ENCODE assay signal across 1 mouse cellular context in the genomic region with DNA sequence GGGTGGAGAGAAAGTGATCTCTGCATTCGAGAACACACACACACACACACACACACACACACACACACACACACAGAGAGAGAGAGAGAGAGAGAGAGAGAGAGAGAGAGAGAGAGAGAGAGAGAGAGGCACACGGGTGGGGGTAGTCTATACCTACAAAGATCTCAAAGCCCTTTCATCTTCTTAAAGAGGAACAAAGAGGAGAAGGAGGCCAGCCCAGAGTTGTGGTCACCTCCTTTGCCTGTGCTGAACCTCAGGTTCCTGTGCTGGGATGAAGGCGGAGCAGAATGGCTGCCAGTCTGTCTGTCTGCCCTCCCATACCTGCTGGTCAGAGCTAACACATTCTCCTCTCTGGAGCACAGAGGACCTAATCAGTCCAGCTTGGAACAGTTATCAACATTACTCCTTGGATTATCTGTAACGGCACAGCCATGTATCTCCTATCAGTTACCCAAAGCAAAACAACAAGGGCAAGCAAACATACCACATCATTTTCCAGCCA.
A peak's percentile ranks its signal among the peaks of the same experiment; 100 is the strongest.
TF ChIP-seq lines count a peak whose summit lies in the region.

No protein-coding gene starts in this region.

TF ChIP-seq in MEL, 35 proteins besides CTCF, POLR2A, EP300 and RAD21 (continued from another document):
- TF ChIP-seq MAZ (IDR thresholded peaks at IDR 0.05; ENCODE audit: low read depth, low read length) (no peak), SIN3A (IDR thresholded peaks at IDR 0.05; ENCODE audit: low read length) (no peak), ZMIZ1 (IDR thresholded peaks at IDR 0.05; ENCODE audit: low read depth, low read length) (no peak), ETS1 (IDR thresholded peaks at IDR 0.05; ENCODE audit: low read depth, low read length) (no peak), USF1 (IDR thresholded peaks at IDR 0.05; ENCODE audit: low read depth, low read length) (0 out of 2 replicates have a peak, but pooled peaks have one; percentile 8), HCFC1 (IDR thresholded peaks at IDR 0.05; ENCODE audit: low read depth, low read length) (peak; percentile 13; the same call in 1 of the 2 replicates), GATA1 (IDR thresholded peaks at IDR 0.05; ENCODE audit: low read depth, low read length) (peak; percentile 85), POLR2AphosphoS5 (IDR thresholded peaks at IDR 0.05; ENCODE audit: borderline replicate concordance, low read depth, low read length) (no peak), MEF2A (IDR thresholded peaks at IDR 0.05; ENCODE audit: extremely low read depth, insufficient replicate concordance, low read depth, low read length, poor library complexity, severe bottlenecking) (no peak), BHLHE40 (IDR thresholded peaks at IDR 0.05; ENCODE audit: borderline replicate concordance, low read depth, low read length) (no peak), SMC3 (IDR thresholded peaks at IDR 0.05; ENCODE audit: low read depth, low read length) (no peak), POLR2AphosphoS2 (IDR thresholded peaks at IDR 0.05; ENCODE audit: low read length) (no peak), MYB (IDR thresholded peaks at IDR 0.05; ENCODE audit: low read depth, low read length) (peak; percentile 42; the same call in 1 of the 2 replicates), TAL1 (IDR thresholded peaks at IDR 0.05; ENCODE audit: low read length) (no peak), MAFK (IDR thresholded peaks at IDR 0.05; ENCODE audit: borderline replicate concordance, low read depth, low read length) (no peak), NELFE (IDR thresholded peaks at IDR 0.05; ENCODE audit: low read depth, low read length) (no peak), TBP (IDR thresholded peaks at IDR 0.05; ENCODE audit: low read depth, low read length) (no peak), RCOR1 (IDR thresholded peaks at IDR 0.05; ENCODE audit: low read depth, low read length) (no peak), CHD1 (IDR thresholded peaks at IDR 0.05; ENCODE audit: low read depth, low read length) (no peak), USF2 (IDR thresholded peaks at IDR 0.05; ENCODE audit: borderline replicate concordance in 1 of 2, insufficient read depth in 1 of 2, low read depth in 1 of 2, low read length in 2 of 2) (no peak)
